Mouse (Mus musculus) spleen, embryonic (tissue): ENCODE measurements around the gene Adk.

Experiments used
- CTCF ChIA-PET: fragments of 350-600 bp; sonication (Branson Sonifier 250); formaldehyde crosslinking; loops from one replicate; lab custom pipeline; 2022; lab: Charles Lee

The Adk gene

GRCm38 (mm10) chr14:21143406-21144115 lies 91.2 kb downstream of the Adk start:
- CTCF ChIA-PET = interaction anchor here (0.7 kb wide), 1 partner anchor 59 kb away, joined by 3 read pairs; no protein-coding TSS in a partner anchor

GRCm38 (mm10) chr14:21147171-21147570 lies 94.8 kb downstream of the Adk start:
- CTCF ChIA-PET = no interaction called here

- CTCF ChIA-PET = no interaction called here
Measured at GRCm38 (mm10) chr14:21150301-21150700, 97.9 kb downstream of the Adk start.

GRCm38 (mm10) chr14:21152055-21152454 lies 99.7 kb downstream of the Adk start:
- CTCF ChIA-PET = no interaction called here

- CTCF ChIA-PET = no interaction called here
Measured at GRCm38 (mm10) chr14:21165706-21166105, 113.3 kb downstream of the Adk start.

- CTCF ChIA-PET = no interaction called here
Measured at GRCm38 (mm10) chr14:21166114-21166513, 113.7 kb downstream of the Adk start.

- CTCF ChIA-PET = no interaction called here
Measured at GRCm38 (mm10) chr14:21173973-21174745, 121.8 kb downstream of the Adk start.

- CTCF ChIA-PET = no interaction called here
Measured at GRCm38 (mm10) chr14:21174804-21175203, 122.4 kb downstream of the Adk start.

- CTCF ChIA-PET = no interaction called here
Measured at GRCm38 (mm10) chr14:21177781-21178180, 125.4 kb downstream of the Adk start.

- CTCF ChIA-PET = no interaction called here
Measured at GRCm38 (mm10) chr14:21178356-21178755, 126.0 kb downstream of the Adk start.

- CTCF ChIA-PET = no interaction called here
Measured at GRCm38 (mm10) chr14:21181053-21181452, 128.7 kb downstream of the Adk start.

GRCm38 (mm10) chr14:21191966-21192365 lies 139.6 kb downstream of the Adk start:
- CTCF ChIA-PET = interaction anchor here (0.5 to 0.6 kb wide), 2 partner anchors 538 to 565 kb away, joined by 3 read pairs; no protein-coding TSS in a partner anchor

GRCm38 (mm10) chr14:21192749-21193148 lies 140.4 kb downstream of the Adk start:
- CTCF ChIA-PET = interaction anchor here (0.6 kb wide), 1 partner anchor 537 kb away, joined by 3 read pairs; no protein-coding TSS in a partner anchor

- CTCF ChIA-PET = no interaction called here
Measured at GRCm38 (mm10) chr14:21194336-21194735, 142.0 kb downstream of the Adk start.

GRCm38 (mm10) chr14:21200850-21201249 lies 148.5 kb downstream of the Adk start:
- CTCF ChIA-PET = no interaction called here

GRCm38 (mm10) chr14:21206472-21206871 lies 154.1 kb downstream of the Adk start:
- CTCF ChIA-PET = no interaction called here

- CTCF ChIA-PET = no interaction called here
Measured at GRCm38 (mm10) chr14:21221574-21222138, 169.3 kb downstream of the Adk start.

- CTCF ChIA-PET = no interaction called here
Measured at GRCm38 (mm10) chr14:21222206-21222605, 169.8 kb downstream of the Adk start.

GRCm38 (mm10) chr14:21223456-21223855 lies 171.1 kb downstream of the Adk start:
- CTCF ChIA-PET = no interaction called here

- CTCF ChIA-PET = no interaction called here
Measured at GRCm38 (mm10) chr14:21223971-21224635, 171.7 kb downstream of the Adk start.

- CTCF ChIA-PET = interaction anchor here (0.5 kb wide), 1 partner anchor 11 kb away, joined by 3 read pairs; no protein-coding TSS in a partner anchor
Measured at GRCm38 (mm10) chr14:21237051-21237450, 184.7 kb downstream of the Adk start.

- CTCF ChIA-PET = no interaction called here
Measured at GRCm38 (mm10) chr14:21241105-21241504, 188.7 kb downstream of the Adk start.
